Mouse (Mus musculus): ENCODE results near the gene Retreg3.
"Not testable (repeated sequence)": the region's sequence is repeated elsewhere in the genome, so short reads cannot be mapped to it uniquely, and the experiment has no call there.

The Retreg3 gene

DNA sequence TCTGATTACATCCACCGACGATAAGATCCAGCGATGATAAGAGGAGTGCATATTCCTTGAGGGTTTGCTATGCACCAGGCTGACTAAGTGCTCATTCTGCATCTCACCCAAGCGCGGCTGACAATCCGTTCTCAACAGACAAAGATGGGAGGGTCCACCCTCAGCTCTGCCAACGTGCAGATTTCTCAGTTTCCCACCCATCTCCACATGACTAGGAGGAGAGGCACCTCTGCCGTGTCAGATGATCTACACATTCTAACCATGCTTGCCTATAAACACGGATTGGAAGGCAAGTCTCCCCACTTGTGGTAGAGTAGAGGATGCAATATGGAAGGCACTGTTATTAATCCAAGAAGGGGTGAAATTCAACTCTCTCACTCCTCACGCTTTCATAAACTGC is 29.1 kb upstream of the Retreg3 start:
- no peak for DNase-seq

DNA sequence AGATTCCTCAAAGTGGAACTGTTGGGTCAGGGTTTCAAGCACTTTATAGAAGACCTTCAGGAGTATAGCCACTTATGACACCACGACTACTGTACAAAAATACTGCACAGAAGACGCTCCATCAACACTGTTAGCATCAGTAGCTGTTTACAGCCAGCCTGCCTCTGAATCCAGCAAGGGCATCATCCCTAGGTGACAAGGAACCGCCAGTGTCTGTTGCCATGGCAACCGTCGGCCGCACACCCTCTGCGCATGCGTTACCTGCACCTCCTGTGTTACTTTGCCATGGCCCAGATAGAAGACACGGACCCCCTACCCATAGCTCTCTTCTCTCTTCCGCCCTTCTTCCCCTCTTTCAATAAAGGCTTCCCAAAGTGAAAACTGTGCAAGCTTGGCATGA is 26.7 kb upstream of the Retreg3 start:
- DNase-seq = peak in 1 of 2 experiments; percentile 58

DNA sequence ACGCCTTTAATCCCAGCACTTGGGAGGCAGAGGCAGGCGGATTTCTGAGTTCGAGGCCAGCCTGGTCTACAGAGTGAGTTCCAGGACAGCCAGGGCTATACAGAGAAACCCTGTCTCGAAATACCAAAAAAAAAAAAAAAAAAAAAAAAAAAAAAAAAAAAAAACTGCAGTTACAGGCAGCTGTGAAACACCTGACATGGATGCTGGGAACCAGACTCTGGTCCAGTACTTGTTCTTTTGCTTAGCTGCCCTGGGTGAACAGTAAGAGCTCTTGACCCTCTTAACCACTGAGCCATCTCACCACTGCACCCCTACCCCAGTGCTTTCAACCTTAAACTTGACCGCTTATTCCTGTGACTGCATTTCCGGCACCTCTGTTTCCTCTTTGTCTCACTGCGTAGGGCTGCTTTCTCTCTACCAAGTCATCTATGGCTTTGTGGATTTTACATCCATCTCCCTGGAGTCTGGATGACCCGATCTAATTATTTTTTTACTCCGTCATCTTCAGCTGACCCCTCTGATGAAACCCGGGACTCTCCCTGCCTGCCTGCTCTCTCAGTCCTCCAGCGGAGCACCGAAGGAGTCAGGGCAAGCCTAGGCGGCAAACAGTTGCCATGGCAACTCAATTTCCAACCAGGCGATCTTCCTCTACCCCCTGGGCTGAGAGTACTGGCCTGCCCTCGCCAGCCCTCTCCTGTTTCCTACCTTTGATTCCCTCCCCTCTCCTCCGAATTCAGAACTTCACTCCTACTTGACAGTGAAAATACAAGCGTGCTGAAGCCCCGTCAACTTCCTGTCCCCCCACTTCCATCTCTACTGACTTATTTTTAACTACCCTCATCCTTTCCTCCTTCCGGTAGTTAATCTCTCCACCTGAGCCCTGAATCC is 23.9 kb upstream of the Retreg3 start:
- DNase-seq = peak; percentile 55 to 68

DNA sequence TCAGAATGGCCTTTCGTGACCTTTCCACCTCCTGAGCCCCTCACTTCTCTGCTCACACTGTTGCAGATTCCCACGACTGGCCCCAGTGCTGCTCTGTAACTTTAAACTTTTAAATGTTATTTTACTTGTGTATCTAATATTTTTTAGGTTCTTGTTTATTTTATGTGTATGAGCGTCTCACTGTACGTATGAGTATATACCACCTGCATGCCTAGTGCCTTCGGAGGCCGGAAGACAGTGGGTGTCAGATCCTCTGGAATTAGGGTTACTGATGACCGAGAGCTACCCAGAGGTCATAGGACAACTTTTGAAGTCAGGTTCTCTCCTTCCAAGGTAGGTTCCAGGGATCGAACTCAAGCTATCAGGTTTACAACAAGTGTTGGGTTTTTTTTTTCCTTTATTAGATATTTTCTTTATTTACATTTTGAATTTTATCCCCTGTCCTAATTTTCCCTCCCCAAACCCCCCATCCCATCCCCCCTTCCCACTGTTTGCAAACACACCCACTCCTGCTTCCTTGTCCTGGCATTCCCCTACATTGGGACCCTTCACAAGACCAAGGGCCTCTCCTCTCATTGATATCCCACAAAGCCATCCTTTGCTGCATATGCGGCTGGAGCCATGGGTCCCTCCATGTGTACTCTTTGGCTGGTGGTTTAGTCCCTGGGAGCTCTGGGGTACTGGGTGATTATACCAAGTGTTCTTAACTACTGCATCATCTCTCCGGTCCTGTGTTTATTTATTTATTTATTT is 22.7 kb upstream of the Retreg3 start:
- DNase-seq = no peak

DNA sequence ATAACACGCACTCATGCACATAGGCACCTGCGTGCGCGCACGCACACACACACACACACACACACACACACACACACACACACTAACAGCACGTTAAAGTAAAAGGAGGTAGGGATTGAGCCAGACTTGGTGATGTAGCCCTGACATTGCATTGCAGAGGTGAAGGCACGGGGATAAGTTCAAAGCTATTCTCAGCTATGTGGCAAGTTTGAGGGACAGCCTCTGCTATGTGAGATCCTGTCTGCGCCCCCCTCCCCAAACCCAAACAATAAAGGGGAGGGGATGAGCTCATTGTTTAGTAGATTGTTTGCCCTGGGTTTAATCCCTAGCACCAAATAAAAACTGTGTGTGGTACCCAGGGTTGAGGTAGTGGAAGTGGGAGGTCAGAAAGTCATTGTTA is 21.4 kb upstream of the Retreg3 start:
- DNase-seq = no peak

DNA sequence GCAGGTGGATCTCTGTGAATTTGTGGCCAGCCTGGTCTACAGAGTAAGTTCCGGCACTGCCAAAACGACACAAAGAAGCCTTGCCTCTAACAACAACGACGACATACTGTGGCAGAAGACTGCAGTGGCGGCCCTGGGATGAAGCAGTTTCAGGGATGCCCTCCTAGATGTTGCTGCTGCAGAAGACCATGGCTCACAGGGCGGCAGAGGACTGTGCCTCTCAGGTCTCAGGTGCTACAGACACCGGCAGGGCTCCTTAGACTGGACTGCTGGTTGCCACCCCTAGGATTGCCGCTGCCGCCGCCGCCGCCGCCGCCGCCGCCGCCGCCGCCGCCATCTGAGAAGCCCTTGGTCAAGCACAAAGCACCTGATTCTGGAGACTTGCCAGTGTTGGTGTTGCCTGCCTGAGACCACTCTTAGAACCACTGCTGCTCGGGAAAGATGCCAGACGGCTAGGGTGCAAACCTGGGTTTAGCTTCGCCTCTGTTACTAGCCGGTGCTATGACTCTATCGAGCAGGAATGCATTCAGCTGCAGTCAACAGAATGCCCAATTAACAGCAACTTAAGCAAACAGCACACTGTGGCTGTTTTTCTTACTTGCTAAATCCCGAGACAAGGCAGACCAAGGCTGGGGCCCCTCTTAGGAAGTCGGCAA is 20.6 kb upstream of the Retreg3 start:
- peak in 1 of 2 experiments; percentile 45 for DNase-seq

DNA sequence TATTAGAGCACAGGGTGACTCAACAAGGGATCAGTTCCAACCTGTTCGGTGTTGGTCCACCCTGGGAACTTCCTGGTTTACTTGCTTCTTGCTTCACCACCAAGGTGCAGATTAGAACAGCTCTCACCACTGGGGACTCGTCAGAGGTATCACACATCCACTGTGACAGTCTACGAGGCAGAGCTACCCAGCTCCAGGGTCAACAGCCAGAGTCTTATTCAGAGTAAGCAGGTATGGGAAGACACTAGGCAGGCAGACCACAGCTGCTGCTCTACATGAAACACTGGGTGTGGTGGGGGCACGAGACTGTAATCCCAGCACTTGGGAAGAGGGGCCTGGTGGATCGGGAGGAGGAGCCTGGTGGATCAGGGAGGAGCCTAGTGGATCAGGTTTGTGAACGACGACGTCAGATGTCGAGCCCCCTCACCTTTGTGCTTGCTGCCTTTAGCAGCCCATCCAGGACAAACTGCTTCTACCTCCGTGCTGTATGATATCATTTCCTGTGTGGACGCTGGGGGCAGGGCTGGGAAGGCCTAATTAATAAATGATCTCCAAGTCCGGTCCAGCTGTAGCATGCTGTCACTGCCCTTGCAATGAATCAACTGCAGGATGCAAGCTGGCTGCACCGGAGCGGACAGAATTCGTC is 19.0 kb upstream of the Retreg3 start:
- no peak for DNase-seq

DNA sequence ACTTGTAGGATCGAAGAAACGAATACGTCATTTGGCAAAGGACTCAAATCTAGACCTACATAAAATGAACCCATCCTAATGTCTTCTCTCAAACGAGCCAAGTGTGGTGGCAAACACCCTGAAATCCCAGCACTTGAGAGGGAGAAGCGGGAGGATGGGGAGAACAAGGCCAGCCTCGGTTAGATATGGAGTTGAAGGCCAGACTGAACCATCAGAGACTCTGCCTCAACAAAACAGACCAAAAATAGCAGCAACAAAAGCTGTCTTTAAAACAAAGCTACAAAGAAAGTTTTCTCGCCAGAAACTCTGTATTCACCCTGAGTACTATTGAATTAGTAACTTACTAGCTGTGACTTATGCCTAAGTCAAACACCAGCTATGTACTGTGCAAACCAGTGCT is 17.3 kb upstream of the Retreg3 start:
- DNase-seq = no peak

DNA sequence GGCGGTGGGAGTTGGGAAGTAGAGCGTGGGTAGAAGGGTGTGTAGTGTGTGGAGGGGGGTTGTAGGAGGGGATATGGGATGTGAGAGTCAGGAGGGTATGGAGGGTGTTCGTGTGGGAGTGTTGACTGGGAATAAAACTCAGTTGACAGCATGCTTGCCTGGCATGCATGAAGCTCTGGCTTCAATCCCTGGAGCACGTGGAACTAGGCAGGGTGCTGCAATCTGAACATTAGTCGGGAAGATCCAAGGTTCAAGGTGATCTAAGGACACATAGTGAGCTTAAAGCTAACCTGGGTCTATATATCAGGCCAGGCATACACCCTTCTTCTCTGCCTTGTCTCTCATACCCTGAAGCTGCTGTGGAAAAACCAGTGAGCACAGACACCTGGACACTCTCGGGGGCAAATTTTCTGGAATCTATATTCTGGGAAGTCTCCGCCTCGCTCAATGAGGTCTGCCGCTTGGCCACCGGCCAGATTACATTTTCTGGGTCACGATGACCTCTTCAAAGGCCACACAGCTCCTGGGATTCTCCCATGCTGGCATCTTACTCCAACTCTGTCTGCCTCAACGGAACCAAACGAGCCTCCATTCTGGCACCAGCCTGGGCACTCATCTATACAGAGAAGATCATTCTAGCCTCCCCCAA is 14.6 kb upstream of the Retreg3 start:
- peak in 1 of 2 experiments; percentile 37 for DNase-seq

DNA sequence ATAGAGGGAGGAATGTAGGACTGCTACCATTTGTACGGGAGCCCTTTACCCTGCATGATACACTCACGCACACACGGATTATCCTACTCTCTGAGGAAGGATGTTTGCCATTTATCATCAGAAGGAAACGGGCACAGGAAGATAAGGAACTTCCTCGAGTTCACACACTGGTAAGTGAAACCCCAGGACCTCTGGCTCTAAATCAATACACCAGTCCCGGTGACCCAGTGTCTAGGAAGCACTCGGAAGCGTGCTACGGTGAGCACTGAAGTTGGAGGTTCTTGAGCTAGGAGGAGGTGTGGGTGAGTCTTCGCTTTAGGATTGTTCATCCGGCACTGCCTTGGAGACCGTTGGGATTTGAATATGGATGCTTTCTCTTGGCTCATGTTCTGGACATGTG is 13.3 kb upstream of the Retreg3 start:
- no peak for DNase-seq

DNA sequence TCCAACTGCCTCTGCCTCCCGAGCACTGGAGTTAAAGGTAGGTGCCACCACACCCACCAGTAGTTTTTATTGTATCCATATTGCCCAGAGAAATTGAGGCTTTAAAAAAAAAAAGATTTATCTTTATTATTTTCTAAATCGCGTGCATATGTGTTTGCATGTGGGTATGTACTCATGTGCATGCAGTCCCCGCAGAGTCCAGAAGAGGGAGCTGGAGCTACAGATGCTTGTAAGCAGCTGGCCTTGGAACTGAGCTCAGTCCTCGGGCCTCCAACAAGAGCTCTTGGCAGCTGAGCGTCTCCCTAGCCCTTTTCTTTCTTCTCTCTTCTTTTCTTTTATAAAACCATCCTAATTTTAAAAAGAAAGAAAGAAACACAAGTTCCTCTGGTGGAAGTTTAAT is 12.0 kb upstream of the Retreg3 start:
- no peak for DNase-seq

DNA sequence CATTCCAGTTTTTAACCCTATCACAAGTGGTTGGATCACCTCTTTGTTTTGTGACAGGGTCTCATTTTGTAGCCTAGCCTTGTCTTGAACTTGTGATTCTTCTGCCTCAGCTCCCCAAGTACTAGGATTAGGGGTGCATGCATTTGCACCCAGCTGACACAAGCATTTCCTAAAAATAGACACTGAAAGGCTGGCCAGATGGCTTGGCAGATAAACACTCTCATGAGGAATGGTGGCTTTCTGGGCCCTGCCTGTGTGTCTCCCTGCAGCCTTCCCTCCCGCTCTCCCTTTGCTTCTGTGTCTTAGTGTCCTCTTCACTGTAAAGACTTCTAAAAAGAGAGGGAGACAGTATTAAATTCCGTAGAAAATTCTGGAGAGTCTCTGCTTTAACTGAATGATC is 11.5 kb upstream of the Retreg3 start:
- DNase-seq = peak; percentile 69 to 78

DNA sequence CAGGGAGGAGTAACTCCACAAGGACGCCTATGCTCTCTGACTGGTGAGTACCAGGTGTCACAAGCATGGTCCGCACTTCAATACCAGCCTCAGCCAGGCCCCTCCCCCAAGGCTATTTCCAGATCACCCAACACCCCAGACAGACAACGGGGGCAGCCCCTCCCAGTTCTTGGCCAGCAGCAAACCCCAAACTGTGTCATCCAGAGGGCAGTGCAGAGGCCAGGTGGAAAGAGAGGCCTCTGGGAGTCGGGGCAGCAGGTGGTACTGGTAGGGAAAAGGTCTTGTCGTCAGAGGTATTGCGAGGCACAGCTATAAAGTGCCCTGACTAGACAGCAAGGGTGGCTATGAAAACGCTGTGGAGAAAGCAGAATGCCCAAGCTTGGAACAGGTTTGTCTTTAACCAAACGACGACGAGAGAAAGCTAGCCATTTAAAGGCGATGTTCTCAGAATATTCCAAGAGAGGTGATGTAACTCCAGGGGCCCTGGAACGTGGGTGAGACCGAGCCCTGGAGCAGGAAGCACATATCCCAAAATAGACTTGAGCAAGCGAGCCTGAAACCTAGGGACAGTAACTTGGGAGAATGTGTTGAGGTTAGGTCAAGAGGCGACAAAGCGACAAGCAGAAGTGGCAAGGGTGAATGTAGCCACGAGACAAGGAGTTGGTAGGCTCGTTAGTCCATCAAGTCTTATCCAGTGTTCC is 10.5 kb upstream of the Retreg3 start:
- DNase-seq = peak; percentile 45 to 49

DNA sequence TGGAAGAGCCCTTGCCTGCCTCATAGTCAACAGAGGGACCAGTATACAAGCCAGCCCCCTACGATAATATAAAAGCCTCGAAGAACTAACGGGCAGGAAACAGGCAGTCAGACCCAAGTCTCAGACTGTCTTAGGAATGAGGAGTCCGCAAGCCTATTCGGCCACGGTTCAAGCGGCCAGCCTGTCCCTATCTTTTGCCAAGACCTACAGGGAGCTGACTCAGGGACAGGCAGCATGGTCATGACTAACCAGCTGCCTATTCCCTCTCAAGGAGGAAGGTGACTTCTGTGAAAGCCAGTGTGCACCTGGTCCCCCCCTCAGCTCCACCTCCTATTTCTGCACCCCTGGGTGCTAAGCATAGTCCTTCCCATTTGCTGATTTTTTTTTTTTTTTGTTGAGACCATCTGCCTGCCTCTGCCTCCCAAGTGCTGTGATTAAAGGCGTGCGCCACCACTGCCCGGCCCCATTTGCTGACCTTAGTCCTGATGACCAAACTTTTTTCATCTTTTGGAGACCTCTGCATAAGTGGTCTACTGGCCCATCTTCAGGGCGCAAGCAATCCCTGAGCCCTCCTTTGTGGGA is 9.4 kb upstream of the Retreg3 start:
- peak; percentile 80 to 91 for DNase-seq

DNA sequence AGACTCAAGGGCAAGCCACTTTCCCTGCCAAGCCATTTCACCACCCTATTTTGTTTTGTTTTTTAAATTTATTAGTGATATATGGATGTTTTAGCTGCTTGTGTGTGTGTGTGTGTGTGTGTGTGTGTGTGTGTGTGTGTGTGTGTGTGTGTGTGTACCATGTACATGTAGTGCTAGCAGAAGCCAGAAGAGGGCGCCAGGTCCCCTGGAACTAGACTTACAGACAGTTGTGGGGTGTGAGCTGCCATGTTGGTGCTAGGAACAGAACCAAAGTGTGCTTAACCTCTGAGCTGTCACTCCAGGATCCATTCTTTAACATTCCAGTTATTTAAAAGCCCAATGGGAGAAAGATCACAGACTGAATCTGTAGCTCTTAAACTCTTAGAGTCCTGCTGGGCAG is 7.4 kb upstream of the Retreg3 start:
- DNase-seq = peak in 1 of 2 experiments; percentile 38

DNA sequence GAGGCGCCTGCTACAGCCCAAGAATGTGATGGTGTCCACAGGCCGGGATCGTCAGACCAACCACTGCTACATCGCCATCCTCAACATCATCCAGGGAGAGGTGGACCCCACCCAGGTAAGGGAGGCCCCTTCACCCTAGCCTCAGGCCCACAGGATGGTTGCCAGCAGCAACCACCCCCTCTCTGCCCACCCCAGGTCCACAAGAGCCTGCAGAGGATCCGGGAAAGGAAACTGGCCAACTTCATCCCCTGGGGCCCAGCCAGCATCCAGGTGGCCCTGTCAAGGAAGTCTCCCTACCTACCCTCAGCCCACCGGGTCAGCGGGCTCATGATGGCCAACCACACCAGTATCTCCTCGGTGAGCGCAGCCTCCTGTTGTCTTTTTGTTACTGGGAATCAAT is 5.3 kb upstream of the Retreg3 start:
- not testable (repeated sequence) for DNase-seq

DNA sequence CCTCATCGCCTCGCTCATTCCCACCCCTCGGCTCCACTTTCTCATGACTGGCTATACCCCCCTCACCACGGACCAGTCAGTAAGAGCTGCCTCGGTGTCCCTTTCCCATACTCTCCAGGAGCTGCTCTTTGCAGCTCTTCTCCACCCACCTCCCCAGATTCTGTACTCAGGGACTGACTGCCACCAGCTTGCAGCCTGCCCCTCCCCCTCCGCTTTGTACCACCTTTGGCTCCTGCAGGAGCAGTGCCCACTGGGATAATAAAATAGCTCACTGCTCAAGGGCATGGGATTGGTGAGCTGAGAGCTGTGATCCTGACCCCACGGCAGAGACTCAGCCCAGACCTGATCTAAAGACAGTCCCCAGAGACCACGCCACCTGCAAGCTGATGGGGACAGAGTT is 4.8 kb upstream of the Retreg3 start:
- DNase-seq = not testable (repeated sequence)

DNA sequence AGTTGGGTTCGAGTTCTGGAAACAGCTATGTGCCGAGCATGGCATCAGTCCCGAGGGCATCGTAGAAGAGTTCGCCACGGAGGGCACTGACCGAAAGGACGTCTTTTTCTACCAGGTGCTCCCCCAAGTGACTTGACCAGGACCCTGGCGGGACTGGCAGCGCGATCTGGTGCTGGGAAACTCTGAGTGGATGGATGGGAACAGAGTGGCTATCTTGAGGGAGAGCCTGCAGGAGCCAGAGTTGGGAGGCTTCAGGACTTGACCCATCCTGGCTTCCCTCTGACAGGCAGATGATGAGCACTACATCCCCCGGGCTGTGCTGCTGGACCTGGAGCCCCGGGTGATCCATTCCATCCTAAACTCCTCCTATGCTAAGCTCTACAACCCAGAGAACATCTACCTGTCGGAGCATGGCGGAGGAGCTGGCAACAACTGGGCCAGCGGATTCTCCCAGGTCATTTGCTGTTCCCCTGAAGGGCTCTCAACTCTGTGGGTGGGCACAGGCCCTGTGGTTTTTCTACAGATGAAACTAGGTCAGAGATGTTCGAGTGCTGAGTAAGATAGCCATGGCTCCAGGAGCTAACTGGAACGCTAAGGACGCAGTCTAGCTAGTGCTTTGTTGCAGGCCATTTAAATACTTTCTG is 974 bp upstream of the Retreg3 start:
- DNase-seq = peak in 1 of 2 experiments; percentile 31

DNA sequence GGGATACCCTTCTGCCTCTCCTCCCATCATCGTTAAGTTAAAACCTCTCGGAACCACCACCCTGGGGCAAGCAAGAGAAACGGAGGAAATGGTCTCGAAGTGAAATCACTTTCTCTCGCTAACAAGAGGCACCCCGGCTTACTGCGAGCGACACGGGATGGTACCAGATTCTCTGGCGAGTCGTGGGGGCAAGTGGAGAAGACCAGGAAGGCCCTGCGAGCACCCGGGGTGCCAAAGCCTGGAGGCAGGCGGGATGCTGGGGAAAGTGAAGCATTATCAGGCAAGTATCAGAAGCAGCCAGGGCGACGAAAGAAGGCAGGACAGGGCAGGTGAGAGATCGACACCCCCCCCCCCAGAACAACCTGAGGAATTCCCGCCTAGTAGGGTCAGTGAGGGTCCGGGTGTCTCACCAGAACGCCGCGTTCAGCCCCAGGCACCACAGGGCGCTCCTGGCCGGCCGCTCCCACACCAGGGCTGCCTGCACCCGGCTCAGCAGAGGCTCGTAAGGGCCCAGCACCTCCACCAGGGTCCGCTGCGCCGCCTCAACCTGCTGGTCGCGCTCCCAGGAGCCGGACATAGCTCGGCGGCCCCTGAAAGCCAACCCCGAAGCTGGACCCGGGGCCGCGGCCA is 447 bp downstream of the Retreg3 start:
- DNase-seq = no peak

DNA sequence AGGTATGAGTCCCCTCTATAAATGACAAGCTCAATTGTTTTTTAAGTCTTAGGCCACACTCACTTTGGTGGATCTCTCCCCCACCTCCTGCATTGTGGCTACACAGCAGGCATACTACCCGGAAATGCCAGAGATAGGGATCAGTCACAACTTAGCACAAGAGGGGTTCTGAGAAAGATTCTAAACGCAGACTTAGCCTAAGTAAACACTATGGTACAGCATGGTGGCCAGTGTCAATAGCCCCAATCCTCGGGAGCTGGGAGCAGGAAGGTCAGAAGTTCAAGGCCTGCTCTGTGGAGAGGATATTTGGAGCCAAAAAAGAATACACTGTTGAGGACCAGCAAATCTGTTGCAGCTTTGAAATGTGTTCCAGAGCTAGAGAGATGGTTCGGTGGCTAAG is 1.6 kb downstream of the Retreg3 start:
- DNase-seq = no peak
